Mouse (Mus musculus) olfactory bulb, adult 2 months (tissue): ENCODE data around the gene Psma1.

Experiments
- CTCF ChIP-seq: fragments of 200-500 bp; IDR thresholded peaks from 2 replicates; pipeline ENCODE4 v1.5.1; 2012; ENCODE audit warnings: low read depth, mild to moderate bottlenecking, low read length, moderate library complexity; ENCODE audit not compliant: insufficient read depth
- POLR2A ChIP-seq: fragments of 200-500 bp; IDR thresholded peaks from 2 replicates; pipeline ENCODE4 v1.6.1; 2012; ENCODE audit warnings: mild to moderate bottlenecking, low read depth, low read length, moderate library complexity; ENCODE audit not compliant: insufficient read depth

DNA sequence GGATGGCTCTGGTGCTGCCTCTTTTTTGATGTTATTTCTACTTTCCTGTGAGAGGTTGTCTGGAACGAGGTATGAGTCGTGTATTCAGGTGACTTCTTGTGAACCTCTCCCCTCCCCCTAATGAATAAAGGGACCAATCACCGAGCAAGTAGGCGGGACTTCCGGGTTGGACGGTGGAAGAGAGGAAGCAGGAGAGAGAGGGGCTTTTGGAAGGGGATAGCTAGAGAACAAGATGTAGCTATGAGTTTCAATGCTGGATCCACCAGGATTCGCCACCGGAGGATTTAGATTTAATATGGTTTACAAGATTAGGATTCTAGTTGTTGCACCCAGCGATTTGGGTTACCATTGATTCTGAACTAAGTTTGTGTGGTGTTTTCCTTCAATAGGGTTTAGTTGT, 7.1 kb upstream of the Psma1 start:
- TF ChIP-seq CTCF (no peak), POLR2A (no peak)
